Mouse (Mus musculus) CH12F3 (cell line): ENCODE measurements around the gene Lrrc47.

Source experiments
- in situ Hi-C: fragments of 300-500 bp; cut with MboI; formaldehyde crosslinking; loops from 2 replicates; pipeline ENCODE4 v1.14.3; 2020; ENCODE audit warnings: low sequenced_read_pairs

Lrrc47 gene

DNA sequence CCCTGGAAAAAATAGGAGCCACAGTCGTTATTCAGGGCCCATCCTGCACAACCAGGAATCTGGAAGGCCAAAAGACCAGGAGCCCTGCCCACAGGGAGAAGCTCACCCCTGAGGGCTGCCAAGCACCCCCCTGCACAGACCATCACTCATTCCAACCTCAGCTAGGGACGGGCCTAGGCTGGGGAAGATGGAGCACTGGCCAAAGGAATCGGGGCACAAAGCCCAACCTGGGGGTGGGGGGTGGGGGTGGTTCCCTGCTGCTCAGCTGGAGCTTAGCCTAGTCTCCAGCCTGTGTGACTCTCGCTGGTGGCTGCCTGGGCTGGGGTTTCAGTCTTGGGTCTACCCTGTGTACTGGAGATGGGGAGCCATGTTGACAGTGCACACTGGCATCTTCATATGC is 11.3 kb downstream of the Lrrc47 start:
- in situ Hi-C loops: no loop called here

DNA sequence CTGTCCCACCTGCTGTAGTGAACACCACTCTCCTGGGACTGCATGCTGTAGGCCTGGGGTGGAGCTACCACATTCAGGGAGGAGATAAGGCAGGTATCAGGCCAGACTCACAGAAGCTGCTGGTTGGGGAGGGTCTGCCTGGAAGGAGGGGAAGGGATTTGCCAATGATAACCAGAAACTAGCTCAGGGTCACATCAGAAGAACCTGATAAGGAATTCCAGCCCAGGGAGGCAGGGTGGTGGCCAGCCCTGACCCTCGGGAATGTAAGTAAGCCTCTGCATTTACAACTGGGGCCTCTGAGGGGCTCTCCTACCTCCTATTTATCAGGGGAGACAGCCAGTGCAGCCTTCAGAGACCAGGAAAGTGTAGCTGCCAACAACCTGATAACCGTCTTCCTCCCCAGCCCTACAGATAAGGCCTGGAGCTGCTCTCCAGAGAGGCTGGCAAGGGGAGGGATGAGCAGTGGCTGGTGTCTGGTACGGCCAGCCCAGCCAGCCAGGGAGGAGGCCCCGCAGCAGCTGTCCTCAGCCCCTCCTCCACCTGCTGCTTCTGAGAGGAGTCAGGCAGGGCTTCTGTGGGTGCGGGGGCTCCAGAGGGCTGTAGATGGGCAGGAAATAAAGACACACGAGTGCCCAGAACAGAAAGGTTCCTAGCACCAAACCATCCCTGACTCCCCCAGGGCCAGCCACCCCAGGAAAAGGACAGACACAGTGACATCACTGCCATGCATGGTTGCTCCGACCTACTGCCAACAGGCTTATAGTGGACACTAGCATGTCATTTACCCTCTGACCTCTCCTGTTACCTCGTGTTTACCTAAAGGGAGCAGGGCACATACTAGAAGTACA is 12.4 kb downstream of the Lrrc47 start:
- in situ Hi-C loops: no loop called here

DNA sequence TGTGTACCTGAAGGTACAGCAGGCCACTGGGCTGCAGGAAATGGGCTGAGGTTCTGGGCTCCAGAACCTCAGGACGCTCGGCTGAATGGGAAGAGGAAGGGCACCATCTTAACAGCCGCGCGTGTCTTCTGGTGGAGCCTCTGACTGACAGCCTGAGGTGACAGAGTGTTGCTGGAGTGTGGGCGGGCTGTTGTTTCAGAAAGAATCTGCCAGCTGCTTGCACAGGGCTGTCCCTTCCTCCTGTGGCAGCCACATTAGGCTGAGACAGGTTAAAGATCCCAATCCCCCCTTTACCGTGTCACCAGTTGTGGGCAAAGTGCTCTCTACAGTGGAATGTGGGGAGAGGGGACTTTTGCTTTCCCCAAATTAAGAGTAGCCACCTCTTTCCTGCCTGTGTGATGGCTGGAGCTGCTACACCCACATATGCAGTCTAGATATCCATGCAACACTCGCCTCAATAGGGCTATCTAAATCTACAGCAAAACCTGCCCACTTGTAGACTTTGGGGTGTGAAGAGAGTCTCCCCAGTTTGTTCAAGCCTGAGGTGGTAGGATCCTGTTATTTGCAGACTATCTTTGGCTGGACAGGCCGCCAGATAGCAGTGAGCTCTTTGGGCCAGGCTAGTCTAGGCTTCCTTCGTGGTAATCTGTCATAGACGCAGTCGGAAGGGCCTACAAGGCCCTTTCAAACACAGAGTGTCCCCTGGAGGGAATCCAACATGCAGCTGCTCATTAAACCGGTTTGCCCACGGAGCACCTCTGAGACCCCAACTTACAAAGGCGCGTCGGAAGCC is 13.4 kb downstream of the Lrrc47 start:
- in situ Hi-C loops: loop anchor here (25.0 kb wide), 1 partner anchor 787 kb away; no protein-coding TSS in a partner anchor

DNA sequence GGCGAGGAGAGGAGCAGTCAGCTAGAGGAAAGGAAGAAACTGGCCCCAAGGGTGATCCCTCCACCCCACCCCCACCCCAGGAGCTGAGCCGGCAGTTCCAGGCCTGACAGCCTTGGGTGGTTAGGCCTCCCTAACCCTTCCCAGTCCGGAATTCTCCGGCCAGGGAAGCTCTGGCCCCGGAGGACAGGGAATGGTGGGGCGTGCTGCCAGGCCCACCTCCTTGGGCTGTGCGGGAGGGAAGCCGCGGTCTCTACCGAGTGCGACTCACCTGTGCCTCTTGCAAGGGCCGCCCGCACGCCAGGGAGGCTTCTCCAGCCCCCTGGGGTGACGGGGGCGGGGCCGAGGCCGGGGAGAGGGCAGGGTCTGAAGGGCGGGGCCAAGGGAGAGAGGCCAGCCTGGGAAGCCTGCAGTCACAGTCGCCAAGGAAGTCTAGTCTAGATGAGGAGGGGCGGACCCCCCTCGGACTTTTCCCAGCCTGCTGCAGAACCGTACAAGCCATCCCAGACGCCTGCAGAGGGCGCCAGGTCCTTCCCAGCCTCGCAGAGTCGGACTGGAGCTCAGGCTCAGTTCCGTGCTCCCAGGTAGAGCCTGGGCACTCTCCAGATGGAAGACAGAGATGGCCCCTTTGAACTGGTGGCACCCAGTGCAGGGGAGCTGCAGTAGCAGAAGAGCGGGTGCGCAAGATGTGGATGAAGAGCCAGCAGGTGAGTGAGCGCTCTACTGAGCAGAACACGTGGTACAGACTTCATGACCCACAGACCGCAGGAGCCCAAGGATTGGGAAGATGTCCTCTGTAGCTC is 14.3 kb downstream of the Lrrc47 start, which contains the start of gene Smim1:
Gene Smim1, minus strand, starts transcription at position 590 of the 800 bp plus-strand sequence.
- in situ Hi-C loops: loop anchor here (25.0 kb wide), 1 partner anchor 786 kb away; no protein-coding TSS in a partner anchor

DNA sequence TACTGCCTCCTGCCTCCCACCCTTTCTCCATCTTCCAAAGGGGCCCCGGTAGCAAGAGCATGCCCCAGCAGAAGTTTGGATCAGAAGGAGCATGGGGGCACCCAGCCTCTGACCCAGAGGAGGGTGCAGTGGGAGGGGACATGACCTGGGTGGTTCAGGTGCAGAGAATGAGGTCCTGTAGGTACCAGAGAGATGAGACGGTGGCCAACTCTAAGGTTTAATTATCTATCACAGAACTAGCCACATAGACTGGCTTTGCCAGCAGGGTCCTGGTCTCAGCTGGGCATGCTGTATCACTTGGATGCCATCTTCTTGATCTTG is 14.9 kb downstream of the Lrrc47 start:
- in situ Hi-C loops: loop anchor here (25.0 kb wide), 1 partner anchor 786 kb away; no protein-coding TSS in a partner anchor

DNA sequence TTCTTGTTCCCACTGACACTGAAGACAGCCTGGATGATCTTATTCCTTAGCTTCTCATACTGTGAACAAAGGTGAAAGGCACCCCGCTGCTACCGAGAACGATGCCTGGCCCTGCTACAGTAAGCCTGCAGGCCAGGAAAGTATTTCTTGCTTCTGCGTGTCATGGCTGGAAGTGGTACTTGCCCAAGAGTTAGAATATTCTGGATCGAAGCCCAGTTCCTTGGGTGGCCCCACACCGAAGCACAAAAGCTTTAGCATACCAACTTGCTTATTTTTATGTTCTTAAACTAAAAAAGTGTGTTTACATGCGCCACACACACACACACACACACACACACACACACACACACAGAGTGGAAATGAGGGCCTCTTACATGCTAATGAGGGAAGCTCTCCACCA is 16.5 kb downstream of the Lrrc47 start:
- in situ Hi-C loops: loop anchor here (25.0 kb wide), 1 partner anchor 784 kb away; no protein-coding TSS in a partner anchor

DNA sequence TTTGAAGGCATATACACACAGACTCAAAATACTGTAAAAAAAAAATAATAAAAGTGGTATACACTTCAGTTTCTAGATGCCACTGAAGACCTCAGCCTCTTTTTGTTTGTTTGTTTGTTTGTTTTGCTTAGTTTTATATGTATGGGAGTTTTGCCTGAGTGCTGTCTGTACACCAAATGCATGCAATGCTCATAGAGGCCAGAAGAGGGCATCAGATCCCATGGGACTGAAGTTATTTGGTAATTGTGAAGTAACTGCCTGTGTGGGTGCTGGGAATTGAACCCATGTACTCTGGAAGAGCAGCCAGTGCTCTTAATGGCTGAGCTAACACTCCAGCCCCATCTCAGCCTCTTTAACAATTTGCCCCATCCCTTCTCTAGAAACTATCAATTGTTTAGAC is 17.1 kb downstream of the Lrrc47 start:
- in situ Hi-C loops: loop anchor here (25.0 kb wide), 1 partner anchor 784 kb away; no protein-coding TSS in a partner anchor

DNA sequence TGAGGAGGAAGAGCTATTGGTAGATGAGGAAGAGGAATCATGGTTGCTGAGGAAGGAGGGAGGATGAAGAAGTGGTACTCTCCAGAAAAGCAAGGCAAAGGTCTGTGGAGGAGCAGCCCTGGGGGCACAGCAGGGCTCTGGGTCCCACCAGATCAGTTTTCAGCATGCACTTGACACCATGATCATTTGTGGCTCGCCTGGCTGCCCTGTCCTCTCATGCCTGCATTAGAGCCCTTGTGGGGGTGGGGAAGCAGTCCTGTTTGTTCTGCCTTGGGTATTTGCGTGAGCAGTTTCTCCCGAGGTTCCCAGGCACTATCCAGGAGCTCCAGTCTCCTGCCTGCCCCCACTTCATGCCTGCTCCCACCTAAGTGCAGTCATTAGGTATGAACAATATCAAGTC is 25.6 kb downstream of the Lrrc47 start:
- in situ Hi-C loops: loop anchor here (25.0 kb wide), 1 partner anchor 775 kb away; no protein-coding TSS in a partner anchor

DNA sequence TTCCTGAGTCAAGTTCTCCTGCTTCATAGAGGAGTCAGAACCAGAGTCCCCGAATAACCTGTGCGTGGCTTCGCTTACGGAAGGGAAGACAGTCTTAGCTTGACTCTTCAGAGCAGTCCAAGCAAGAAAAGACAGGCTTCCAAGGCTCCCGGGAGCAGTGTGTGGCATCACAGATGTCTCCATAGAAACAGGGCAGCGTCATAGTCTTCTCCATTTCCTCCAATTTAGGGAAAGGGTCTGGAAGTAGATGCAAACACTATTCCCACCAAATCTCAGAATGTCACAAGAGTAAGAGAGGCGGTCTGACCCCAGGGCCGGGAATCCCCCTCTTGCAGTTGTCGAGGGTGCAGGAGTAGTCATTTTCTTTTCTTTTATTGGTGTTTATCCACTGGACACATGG is 31.0 kb downstream of the Lrrc47 start, which contains the start of gene Ccdc27:
Gene Ccdc27, minus strand, starts transcription at position 101 of the 400 bp plus-strand sequence.
- in situ Hi-C loops: loop anchor here (25.0 kb wide), 1 partner anchor 770 kb away; no protein-coding TSS in a partner anchor

DNA sequence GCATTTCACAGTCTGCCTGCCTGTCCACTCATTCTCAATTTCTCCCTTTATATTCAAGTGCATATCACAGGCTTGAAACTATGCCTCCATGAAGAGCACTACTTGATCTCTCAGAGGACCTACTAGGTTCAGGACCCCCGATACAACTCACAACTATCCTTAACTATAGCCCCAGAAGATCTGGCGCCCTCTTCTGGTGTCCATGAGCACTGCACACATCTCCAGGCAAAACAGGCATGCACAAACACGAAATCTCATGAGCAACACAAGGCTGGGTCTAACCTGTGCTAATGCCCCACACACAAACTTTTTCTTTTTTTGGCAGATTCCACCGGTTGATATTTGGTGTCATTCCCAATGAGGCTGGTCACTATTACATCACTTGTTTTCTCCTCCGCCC is 34.3 kb downstream of the Lrrc47 start:
- in situ Hi-C loops: loop anchor here (25.0 kb wide), 1 partner anchor 766 kb away; no protein-coding TSS in a partner anchor

DNA sequence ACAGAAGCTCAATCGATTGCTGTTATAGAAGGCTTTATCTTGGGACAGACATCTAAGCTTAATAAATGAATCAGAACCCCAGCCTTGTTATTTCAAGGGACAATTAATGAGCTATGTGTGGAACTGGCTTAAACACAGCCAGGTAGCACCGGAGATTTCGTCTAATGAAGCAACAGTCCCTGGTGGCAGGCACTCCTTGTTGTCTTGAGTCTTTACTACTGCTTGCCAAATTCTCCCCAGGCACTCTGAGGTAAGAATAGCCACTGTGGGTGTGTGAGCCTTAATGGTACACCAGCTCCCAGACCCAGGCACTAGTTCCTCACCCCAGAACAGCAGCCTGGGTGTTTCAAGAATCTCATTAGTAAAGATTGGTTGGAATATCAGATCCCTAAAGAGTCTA is 39.9 kb downstream of the Lrrc47 start:
- in situ Hi-C loops: no loop called here

DNA sequence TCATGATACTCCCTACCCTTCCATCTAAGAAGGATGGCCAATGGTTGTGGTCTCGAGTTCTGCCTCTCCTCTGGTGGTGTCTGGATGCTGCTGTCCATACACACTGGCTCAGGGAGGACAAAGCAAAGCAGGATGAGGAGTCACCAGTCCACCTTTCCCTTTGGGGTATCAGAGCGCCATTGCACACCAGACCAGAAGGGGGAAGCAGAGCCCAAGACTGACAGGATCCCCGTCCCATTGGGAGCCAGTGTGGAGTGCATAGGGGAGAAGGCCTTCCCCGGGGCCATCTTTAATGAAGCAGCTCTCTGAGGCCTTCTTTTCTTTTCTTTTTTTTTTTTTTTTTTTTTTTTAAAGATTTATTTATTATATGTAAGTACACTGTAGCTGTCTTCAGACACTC is 41.5 kb downstream of the Lrrc47 start:
- in situ Hi-C loops: no loop called here

DNA sequence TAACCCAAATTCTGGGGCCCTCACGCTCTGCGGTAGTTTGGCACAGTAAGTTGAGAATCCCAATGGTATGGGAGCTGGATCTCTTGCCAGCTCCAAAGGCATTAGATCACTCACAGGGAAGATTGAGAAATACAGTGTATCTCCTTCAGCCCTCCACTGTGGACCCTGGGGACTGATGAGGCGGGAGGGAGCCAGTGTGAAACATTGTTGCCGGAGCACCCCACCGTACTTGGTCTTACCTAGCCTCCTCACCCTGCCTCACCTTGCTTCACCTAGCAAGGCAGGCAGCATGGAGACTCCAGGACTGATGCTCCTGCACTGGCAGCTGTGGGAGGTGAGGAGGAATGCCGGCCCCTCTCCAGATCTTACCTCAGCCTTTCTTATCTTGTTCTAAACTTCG is 44.0 kb downstream of the Lrrc47 start:
- in situ Hi-C loops: no loop called here

DNA sequence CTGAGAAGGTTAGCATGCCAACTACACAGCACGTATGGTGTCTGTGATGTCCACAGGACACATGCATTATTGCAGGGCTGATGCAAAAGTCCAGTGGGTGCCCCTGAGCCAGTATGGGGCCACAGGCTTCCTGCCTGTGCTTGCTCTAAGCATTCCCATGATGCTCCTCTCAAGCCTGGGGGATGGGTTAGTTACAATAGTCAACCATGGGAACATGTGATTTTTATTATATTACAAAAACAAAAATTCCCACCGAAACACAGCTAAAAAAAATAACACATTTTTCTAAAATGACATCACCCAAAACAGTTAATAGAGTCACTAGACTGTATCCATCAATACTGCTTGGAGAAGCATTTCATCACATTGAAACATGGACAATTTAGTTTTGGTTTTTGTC is 44.5 kb downstream of the Lrrc47 start:
- in situ Hi-C loops: no loop called here

DNA sequence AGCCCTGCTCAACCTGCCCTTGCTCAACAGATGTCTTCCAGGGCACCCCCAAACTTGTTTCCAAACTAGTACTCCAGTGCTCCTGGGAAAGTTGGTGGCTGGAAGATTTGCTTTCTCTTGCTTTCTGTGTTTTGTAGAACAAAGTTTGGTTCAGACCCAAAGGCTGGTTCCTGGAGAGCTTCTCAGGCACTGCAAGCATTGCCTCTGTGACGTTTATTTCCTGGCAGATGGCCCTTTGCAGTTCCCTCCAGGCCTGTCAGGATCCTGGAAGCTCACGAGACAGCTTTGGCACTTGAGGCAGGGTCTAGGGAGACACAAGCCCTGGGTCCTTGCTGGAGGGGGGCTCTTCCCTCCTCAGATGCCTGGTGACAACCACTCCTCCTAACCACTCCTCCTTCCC is 45.1 kb downstream of the Lrrc47 start:
- in situ Hi-C loops: no loop called here

DNA sequence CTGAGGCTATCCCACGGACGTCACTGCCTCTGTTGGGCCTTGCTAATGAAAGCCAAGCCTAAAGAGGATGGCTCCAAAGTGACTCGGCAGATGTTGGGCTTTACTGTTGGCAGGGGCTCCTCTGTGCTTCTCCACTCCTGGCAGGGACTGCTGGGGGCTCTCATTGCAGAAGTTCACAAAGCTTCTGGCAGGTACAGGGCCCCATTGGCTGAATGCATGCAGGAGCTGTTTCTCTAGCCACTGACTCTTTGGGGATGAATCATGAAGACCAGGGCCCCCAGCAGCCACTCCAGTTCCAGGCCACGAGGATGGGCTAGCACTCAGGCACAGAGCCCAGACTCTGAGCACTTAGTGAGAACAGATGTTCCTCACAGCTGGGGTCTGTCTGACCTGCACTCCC is 46.2 kb downstream of the Lrrc47 start:
- in situ Hi-C loops: no loop called here

DNA sequence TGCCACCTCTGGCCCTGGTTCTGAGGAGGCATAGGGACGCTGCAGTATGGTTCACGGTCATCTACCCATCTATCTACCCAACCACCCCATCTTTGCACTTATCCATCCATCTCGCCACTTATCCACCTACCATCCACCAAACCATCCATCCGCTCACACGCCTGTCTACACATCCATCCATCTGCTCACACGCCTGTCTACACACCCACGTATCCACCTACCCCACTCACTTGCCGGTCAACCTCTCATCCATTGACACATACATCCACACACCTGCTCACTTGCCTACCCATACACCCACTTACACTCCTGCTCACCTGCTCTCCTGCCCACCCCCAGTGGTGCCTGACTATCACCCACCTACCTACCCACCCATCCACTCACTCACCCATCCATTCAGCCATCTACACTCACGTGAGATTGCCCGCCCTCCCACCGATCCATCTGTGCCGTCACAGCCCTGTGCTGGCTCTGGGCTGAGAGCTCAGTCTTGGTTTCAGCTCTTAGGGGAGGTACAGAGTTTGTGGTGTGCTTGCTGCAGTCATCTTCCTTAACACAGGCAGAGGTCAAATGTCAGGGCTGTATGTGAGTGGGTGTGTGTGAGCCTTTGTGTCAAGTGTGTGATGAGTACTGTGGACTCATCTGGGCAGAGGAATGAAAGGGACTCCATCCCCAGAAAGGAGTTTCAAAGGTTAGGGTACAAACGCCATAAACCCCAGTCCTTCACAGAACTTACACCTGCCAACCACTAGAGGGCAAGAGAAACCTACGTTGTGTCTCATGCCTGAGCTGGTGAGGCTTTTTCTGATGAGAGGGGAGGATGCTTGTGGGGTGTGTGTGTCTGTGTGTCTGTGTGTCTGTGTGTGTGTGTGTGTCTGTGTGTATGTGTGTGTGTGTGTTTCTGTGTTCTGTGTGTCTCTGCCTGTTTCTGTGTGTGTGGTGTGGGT is 53.6 kb downstream of the Lrrc47 start:
- in situ Hi-C loops: no loop called here

DNA sequence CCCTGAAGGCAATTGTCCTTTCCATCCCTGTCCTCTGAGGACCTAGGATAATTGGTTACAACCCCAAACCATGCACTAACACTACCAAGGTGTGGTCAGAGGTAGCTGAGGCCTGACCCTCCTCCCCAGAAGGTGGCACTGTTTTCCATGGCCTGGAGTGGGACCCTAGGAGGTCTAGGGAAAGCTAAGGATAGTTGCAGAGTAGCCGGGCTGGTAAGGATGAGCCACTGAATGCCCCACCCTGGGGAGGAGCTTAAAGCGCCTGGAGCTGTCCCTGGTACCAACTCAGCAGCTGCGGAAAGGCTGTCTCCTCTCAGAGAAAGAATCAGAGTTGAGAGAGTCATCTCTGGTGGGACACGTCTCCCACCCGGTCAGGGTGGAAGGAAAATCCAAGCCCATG is 59.4 kb downstream of the Lrrc47 start:
- in situ Hi-C loops: no loop called here
